Mouse (Mus musculus) bone marrow macrophage, adult 2 months (primary cell): ENCODE measurements around the gene Rnaseh2b.

Experiments
- CTCF ChIP-seq: IDR thresholded peaks from 2 replicates; pipeline ENCODE4 v1.5.1; 2012; ENCODE audit warnings: low read depth, mild to moderate bottlenecking, low read length, moderate library complexity
- POLR2A ChIP-seq: IDR thresholded peaks from 2 replicates; pipeline ENCODE4 v1.6.1; 2012; ENCODE audit warnings: mild to moderate bottlenecking, low read depth, low read length, borderline replicate concordance

DNA sequence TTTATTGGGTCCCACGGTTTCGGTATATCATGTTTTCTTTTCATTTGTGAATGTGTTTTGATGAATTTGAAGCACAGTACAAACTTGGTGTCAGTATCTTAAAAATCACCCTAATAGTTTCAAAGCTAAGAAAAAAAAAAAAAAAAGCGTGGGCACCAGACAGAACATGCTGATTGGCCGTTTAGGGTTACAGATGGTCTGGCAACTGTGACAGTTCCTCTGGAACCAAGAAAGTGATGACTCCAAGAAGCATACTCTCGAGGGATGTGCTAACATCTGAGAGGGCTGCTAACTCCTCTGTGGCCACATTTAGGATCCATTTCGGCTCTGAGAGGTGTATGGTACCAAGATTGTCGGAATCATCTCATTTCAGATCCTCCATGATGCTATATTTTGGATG is 62.8 kb downstream of the Rnaseh2b start:
- TF ChIP-seq CTCF (no peak), POLR2A (no peak)
